Mouse (Mus musculus): ENCODE results near the gene Ppp5c.

DNA sequence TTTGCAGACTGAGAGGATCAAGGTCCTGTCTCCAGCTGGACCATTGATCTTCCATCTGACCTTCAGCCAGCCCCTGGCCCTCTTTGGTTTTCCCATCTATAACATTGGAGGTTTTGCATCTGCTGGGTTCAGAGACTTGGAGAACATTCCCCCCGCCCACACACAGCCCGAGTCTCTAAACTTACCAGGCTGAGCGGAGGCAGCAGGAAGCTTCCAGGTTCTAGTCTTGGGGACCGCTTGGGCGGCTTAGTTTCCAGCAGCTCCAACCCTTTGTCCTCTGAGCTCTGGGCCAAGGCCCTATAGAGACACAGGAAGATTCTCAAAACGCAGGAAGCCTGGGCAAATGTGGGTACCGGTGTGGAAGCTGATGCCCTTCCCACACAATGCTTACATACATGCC lies 11.6 kb upstream of the Ppp5c start:
- no peak for TF ChIP-seq CTCF (IDR thresholded peaks at IDR 0.05; ENCODE audit: control insufficient read depth, insufficient read depth, low read length)
- TF ChIP-seq POLR2A (IDR thresholded peaks at IDR 0.05; ENCODE audit: borderline replicate concordance, control insufficient read depth, low read depth, low read length), result no peak
